8 mouse cellular contexts compared by ENCODE assay signal in genomic region chrX:157597585-157598185, GRCm38 (mm10). TPM values are rescaled to one million over a fixed set of nuclear protein-coding genes. Genes with fewer than 3 reads are reported as not detected.
DNase-seq lines count a peak whose midpoint lies in the region; ATAC-seq and TF ChIP-seq lines count a peak whose summit lies in the region.

No protein-coding gene starts in this region.

- H3K27me3 ChIP-seq in heart, embryonic 10.5 days (ENCODE audit: insufficient read depth, poor library complexity, severe bottlenecking) = 0 out of 2 replicates have a peak, but pooled peaks cover 4% of the 10 kb centered on the region
- no peaks in the 10 kb centered on the region for H3K27me3 ChIP-seq in forebrain, embryonic 12.5 days
- no peaks in the 10 kb centered on the region for H3K27me3 ChIP-seq in limb, embryonic 13.5 days
- H3K27me3 ChIP-seq in myocyte (ENCODE audit: control insufficient read depth, insufficient read depth, insufficient read length) = no peaks in the 10 kb centered on the region

- H3K9me3 ChIP-seq in heart, embryonic 10.5 days = no peaks in the 10 kb centered on the region
- H3K9me3 ChIP-seq in forebrain, embryonic 12.5 days = no peaks in the 10 kb centered on the region
- no peaks in the 10 kb centered on the region for H3K9me3 ChIP-seq in limb, embryonic 13.5 days

- H3ac ChIP-seq in myocyte (ENCODE audit: control insufficient read depth, insufficient read length) = peak overlapping the region; percentile 84

- no peaks in the 10 kb centered on the region for H3K36me3 ChIP-seq in heart, embryonic 10.5 days
- H3K36me3 ChIP-seq in forebrain, embryonic 12.5 days (replicated peaks) = no peaks in the 10 kb centered on the region
- no peaks in the 10 kb centered on the region for H3K36me3 ChIP-seq in limb, embryonic 13.5 days
- H3K36me3 ChIP-seq in myocyte (ENCODE audit: control insufficient read depth, insufficient read depth) = no peaks in the 10 kb centered on the region

- intact Hi-C loops in heart, postnatal 14 days (cut with DNase I) = no loop called here
- intact Hi-C loops in gastrocnemius, postnatal 36 days (cut with DNase I) = loop anchor here (10.0 kb wide), 1 partner anchor 103 kb away; the partner anchor contains the start of gene Sms

- peaks cover 41% of the 10 kb centered on the region for H3K79me2 ChIP-seq in myocyte (ENCODE audit: control insufficient read depth, insufficient read depth)

- peak overlapping the region; percentile 69 for H3K9ac ChIP-seq in forebrain, embryonic 12.5 days
- peak overlapping the region; percentile 81 for H3K9ac ChIP-seq in limb, embryonic 13.5 days

- H3K4me2 ChIP-seq in forebrain, embryonic 12.5 days = peak overlapping the region; percentile 51
- peak overlapping the region; percentile 58 for H3K4me2 ChIP-seq in limb, embryonic 13.5 days (replicated peaks)
- peak overlapping the region; percentile 90 for H3K4me2 ChIP-seq in myocyte (ENCODE audit: low read depth)

- no peak for DNase-seq in heart, embryonic 10.5 days (ENCODE audit: low spot score)
- DNase-seq in heart, postnatal 14 days = no peak
- DNase-seq in ES-CJ7 (ENCODE audit: low read depth, low spot score) = peak; percentile 21
- no peak for DNase-seq in cerebellum, postnatal 4 days (ENCODE audit: low spot score in 2 of 2)
- no peak for DNase-seq in gastrocnemius, postnatal 36 days

- TF ChIP-seq POLR2A in myocyte (IDR thresholded peaks at IDR 0.05; ENCODE audit: insufficient read length, low read depth) = no peak

- ATAC-seq in forebrain, embryonic 12.5 days (ENCODE audit: low FRiP score) = peak; percentile 18; the same call in 1 of the 2 replicates
- peak; percentile 26; the same call in 1 of the 2 replicates for ATAC-seq in limb, embryonic 13.5 days (ENCODE audit: low FRiP score, low read depth)

- peak overlapping the region; percentile 92 for H3K27ac ChIP-seq in heart, embryonic 10.5 days
- peak overlapping the region; percentile 88 for H3K27ac ChIP-seq in forebrain, embryonic 12.5 days
- peak overlapping the region; percentile 91 for H3K27ac ChIP-seq in limb, embryonic 13.5 days

- 0 out of 2 replicates have a peak, but pooled peaks cover 5% of the 10 kb centered on the region for H3K4me1 ChIP-seq in heart, embryonic 10.5 days
- peaks cover 4% of the 10 kb centered on the region for H3K4me1 ChIP-seq in forebrain, embryonic 12.5 days
- H3K4me1 ChIP-seq in limb, embryonic 13.5 days = peaks cover 5% of the 10 kb centered on the region; the same call in 1 of the 2 replicates

- H3K4me3 ChIP-seq in heart, embryonic 10.5 days = peak overlapping the region; percentile 70
- peak overlapping the region; percentile 60 for H3K4me3 ChIP-seq in forebrain, embryonic 12.5 days (replicated peaks)
- peak overlapping the region; percentile 60 for H3K4me3 ChIP-seq in limb, embryonic 13.5 days
- H3K4me3 ChIP-seq in myocyte = peak overlapping the region; percentile 53

- 16% methylated on average over 17 of the region's 17 CpGs for WGBS in heart, embryonic 10.5 days
- WGBS in forebrain, embryonic 12.5 days = 21% methylated on average over 17 of the region's 17 CpGs
- 16% methylated on average over 17 of the region's 17 CpGs for WGBS in limb, embryonic 13.5 days

TF ChIP-seq in myocyte, 11 proteins besides CTCF, POLR2A, EP300 and RAD21:
- TF ChIP-seq CEBPB (IDR thresholded peaks at IDR 0.05; ENCODE audit: insufficient read depth, poor library complexity, severe bottlenecking) = no peak
- TF ChIP-seq MYOD1 (IDR thresholded peaks at IDR 0.05; ENCODE audit: control insufficient read depth in 1 of 3, insufficient read length in 2 of 3, low read depth in 2 of 3) = no peak
- TF ChIP-seq E2F4 (IDR thresholded peaks at IDR 0.05; ENCODE audit: insufficient read depth) = no peak
- TF ChIP-seq USF1 (IDR thresholded peaks at IDR 0.05; ENCODE audit: low read depth) = peak; percentile 4
- no peak for TF ChIP-seq REST (IDR thresholded peaks at IDR 0.05; ENCODE audit: insufficient read depth, insufficient read length)
- TF ChIP-seq TCF12 (IDR thresholded peaks at IDR 0.05; ENCODE audit: insufficient read depth, poor library complexity, severe bottlenecking) = no peak
- TF ChIP-seq MYOG (IDR thresholded peaks at IDR 0.05; ENCODE audit: control insufficient read depth in 1 of 3, insufficient read depth in 1 of 3, insufficient read length in 2 of 3, low read depth in 2 of 3) = no peak
- TF ChIP-seq TCF3 (IDR thresholded peaks at IDR 0.05; ENCODE audit: insufficient read length, low read depth) = no peak
- no peak for TF ChIP-seq SRF (IDR thresholded peaks at IDR 0.05; ENCODE audit: control insufficient read depth, insufficient read length, low read depth)
- peak; percentile 58 for TF ChIP-seq MAX (IDR thresholded peaks at IDR 0.05; ENCODE audit: low read depth)
- TF ChIP-seq POLR2AphosphoS2 (IDR thresholded peaks at IDR 0.05; ENCODE audit: insufficient read length, low read depth) = no peak

RNA-seq across cellular contexts. Expression of gene Mbtps2, which starts 0.8 kb away (rescaled TPM):
- 19.7 and 19.8 TPM in 2 replicates for polyA plus RNA-seq in heart, embryonic 10.5 days (2016; fragmentation: Nextera tagmentation; extraction: Ambion mirVana)
- total RNA-seq in heart, postnatal 14 days (2021) = 10 to 100 TPM; 13.2 to 14.4 TPM
- 25.3 and 25.4 TPM in 2 replicates for polyA plus RNA-seq in forebrain, embryonic 12.5 days (2016; fragmentation: Nextera tagmentation; extraction: Ambion mirVana)
- polyA plus RNA-seq in limb, embryonic 13.5 days (2015; fragmentation: Nextera tagmentation; extraction: Ambion mirVana) = 23.9 and 25.7 TPM in 2 replicates
- polyA plus RNA-seq in myocyte (2012; fragmentation: generic; extraction: Trizol) = 7.6 TPM
- total RNA-seq in gastrocnemius, postnatal 36 days (2021) = 10 to 100 TPM; 12.6 to 14.2 TPM

RNA-seq across cellular contexts. Expression of gene Yy2, which starts 28.9 kb away (rescaled TPM):
- polyA plus RNA-seq in heart, embryonic 10.5 days (2016; fragmentation: Nextera tagmentation; extraction: Ambion mirVana) = 4.4 and 4.9 TPM in 2 replicates
- under 1 TPM in 1 of 2 experiments, not detected in 1; 0.60 TPM for total RNA-seq in heart, postnatal 14 days (2021)
- polyA plus RNA-seq in forebrain, embryonic 12.5 days (2016; fragmentation: Nextera tagmentation; extraction: Ambion mirVana) = 5.1 and 6.1 TPM in 2 replicates
- 4.6 and 5.3 TPM in 2 replicates for polyA plus RNA-seq in limb, embryonic 13.5 days (2015; fragmentation: Nextera tagmentation; extraction: Ambion mirVana)
- 0.59 TPM for polyA plus RNA-seq in myocyte (2012; fragmentation: generic; extraction: Trizol)
- under 1 TPM; 0.46 to 0.99 TPM for total RNA-seq in gastrocnemius, postnatal 36 days (2021)
